Comparison of ENCODE assay signal across 12 mouse cellular contexts in the genomic region with DNA sequence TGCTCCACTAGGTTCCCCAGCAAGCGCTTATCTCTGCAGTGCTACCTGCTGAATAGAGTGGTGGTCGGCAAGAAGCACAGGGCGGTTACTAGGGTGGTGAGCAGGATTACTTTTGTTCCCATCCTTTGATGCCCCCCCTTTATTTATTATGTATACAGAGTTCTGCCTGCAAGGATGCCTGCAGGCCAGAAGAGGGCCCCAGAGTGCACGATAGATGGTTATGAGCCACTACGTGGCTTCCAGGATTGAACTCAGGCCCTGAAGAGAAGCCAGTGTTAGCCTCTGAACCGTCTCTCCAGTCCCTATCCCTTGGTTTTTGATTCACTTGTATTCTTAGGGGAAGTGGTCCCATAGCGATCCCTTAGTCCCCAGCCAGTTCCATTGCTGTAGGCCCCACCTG. TPM values are rescaled to one million over a fixed set of nuclear protein-coding genes. Genes with fewer than 3 reads are reported as not detected.
A peak's percentile ranks its signal among the peaks of the same experiment; 100 is the strongest.
DNase-seq lines count a peak whose midpoint lies in the region; ATAC-seq and TF ChIP-seq lines count a peak whose summit lies in the region.
"Had no signal": no experiment of that assay in that cellular context is flagged by ENCODE, and none has a peak within 500 bp of the region (broad histone marks: within the 10 kb centered on the region; RNA-seq: fewer than 3 reads in every experiment).

No protein-coding gene starts in this region.

- TF ChIP-seq CTCF in heart, postnatal 0 days (IDR thresholded peaks at IDR 0.05; ENCODE audit: low read depth): peak; percentile 34
- no peak for TF ChIP-seq CTCF in G1E (IDR thresholded peaks at IDR 0.05; ENCODE audit: low read depth, low read length)

- intact Hi-C loops in heart, postnatal 10 days (cut with DNase I): no loop called here
- intact Hi-C loops in gastrocnemius, postnatal 36 days (cut with DNase I): no loop called here

- H3K9ac ChIP-seq in heart, postnatal 0 days (replicated peaks; ENCODE audit: low read depth, low read length): no peak overlapping the region
- H3K9ac ChIP-seq: forebrain, embryonic 12.5 days; hindbrain, embryonic 14.5 days had no signal

- no peak for DNase-seq in heart, postnatal 0 days (ENCODE audit: low spot score)
- no peak for DNase-seq in heart, postnatal 10 days
- DNase-seq in A20 (ENCODE audit: low read depth, low spot score): peak; percentile 34
- no peak for DNase-seq in G1E (ENCODE audit: low spot score)
- peak; percentile 9 for DNase-seq in lung, postnatal 10 days
- no peak for DNase-seq in layer of hippocampus, adult 8-10 months (ENCODE audit: low spot score in 2 of 2)
- DNase-seq in gastrocnemius, postnatal 36 days: no peak
- no peak for DNase-seq in layer of hippocampus, adult 11-12 months (ENCODE audit: low spot score)
- DNase-seq: layer of hippocampus, postnatal 36 days had no signal

- no peaks in the 10 kb centered on the region for H3K36me3 ChIP-seq in heart, postnatal 0 days (replicated peaks; ENCODE audit: control insufficient read depth, insufficient read depth, low read length)
- peaks cover 47% of the 10 kb centered on the region for H3K36me3 ChIP-seq in G1E (replicated peaks)
- H3K36me3 ChIP-seq: forebrain, embryonic 12.5 days had no signal

- 72% methylated on average over 7 of the region's 7 CpGs for WGBS in heart, postnatal 0 days

- H3K4me2 ChIP-seq in heart, postnatal 0 days (ENCODE audit: low read depth, low read length): no peak overlapping the region
- H3K4me2 ChIP-seq: forebrain, embryonic 12.5 days; hindbrain, embryonic 14.5 days had no signal

- ATAC-seq in heart, postnatal 0 days (ENCODE audit: insufficient read depth, low read depth): no peak
- ATAC-seq in G1E (ENCODE audit: extremely low read depth, insufficient number of reproducible peaks, low FRiP score, poor library complexity, severe bottlenecking): peak; percentile 15; the same call in 1 of the 2 replicates

- TF ChIP-seq EP300 in heart, postnatal 0 days (IDR thresholded peaks at IDR 0.05; ENCODE audit: low read depth): no peak

- no peak overlapping the region for H3K27ac ChIP-seq in heart, postnatal 0 days (ENCODE audit: low read depth)
- H3K27ac ChIP-seq: forebrain, embryonic 12.5 days; hindbrain, embryonic 14.5 days; macrophage had no signal

- H3K4me3 ChIP-seq in heart, postnatal 0 days (ENCODE audit: low read depth, low read length): no peak overlapping the region
- no peak overlapping the region for H3K4me3 ChIP-seq in G1E (ENCODE audit: low read depth, low read length)
- H3K4me3 ChIP-seq: forebrain, embryonic 12.5 days had no signal

- no peaks in the 10 kb centered on the region for H3K4me1 ChIP-seq in heart, postnatal 0 days (ENCODE audit: control insufficient read depth, insufficient read depth)
- no peaks in the 10 kb centered on the region for H3K4me1 ChIP-seq in G1E (ENCODE audit: insufficient read depth, low read depth, low read length)
- H3K4me1 ChIP-seq: forebrain, embryonic 12.5 days had no signal

- no peaks in the 10 kb centered on the region for H3K27me3 ChIP-seq in heart, postnatal 0 days (ENCODE audit: control insufficient read depth, insufficient read depth, low read length)
- no peaks in the 10 kb centered on the region for H3K27me3 ChIP-seq in G1E (ENCODE audit: insufficient read depth, low read length)
- H3K27me3 ChIP-seq: forebrain, embryonic 12.5 days had no signal

- H3K9me3 ChIP-seq in heart, postnatal 0 days (replicated peaks; ENCODE audit: control insufficient read depth, low read length): no peaks in the 10 kb centered on the region
- no peaks in the 10 kb centered on the region for H3K9me3 ChIP-seq in G1E (replicated peaks)
- H3K9me3 ChIP-seq: forebrain, embryonic 12.5 days had no signal

RNA-seq across cellular contexts. Expression of a gene that starts 25.5 kb away (rescaled TPM):
- 4.7 TPM in 1 of 2 replicates, not detected in the other for total RNA-seq in heart, postnatal 0 days (2014; rRNA removed; ENCODE audit: low replicate concordance)
- 1.1 and 1.5 TPM in 2 replicates for polyA plus RNA-seq in heart, postnatal 0 days (2015; fragmentation: Nextera tagmentation; extraction: Ambion mirVana)
- 1 to 10 TPM; 2.3 to 2.5 TPM for total RNA-seq in heart, postnatal 10 days (2021)
- 46.1 and 61.3 TPM in 2 replicates for total RNA-seq in G1E (2014; fragmentation: Nextera tagmentation)
- 36.8 and 50.5 TPM in 2 replicates for total RNA-seq in G1E (2017)
- polyA plus RNA-seq in G1E (2012): 3.5 and 4.7 TPM in 2 replicates
- under 1 TPM; 0.17 to 0.34 (median 0.25) TPM for total RNA-seq in layer of hippocampus, adult 8-10 months (2022)
- total RNA-seq in gastrocnemius, postnatal 36 days (2021): under 1 TPM; 0.20 TPM

Comparison
In these comparisons a context has a peak if more than half of its experiments do, and no peak if none do; other contexts are left out.
1. DNase-seq: peak in A20 (single experiment) and lung, postnatal 10 days (single experiment); none in heart, postnatal 0 days (single experiment), heart, postnatal 10 days (0 of 2), G1E (single experiment), layer of hippocampus, adult 8-10 months (0 of 2), gastrocnemius, postnatal 36 days (0 of 2) and layer of hippocampus, adult 11-12 months (single experiment).